Mouse (Mus musculus) heart, adult 2 months (tissue): Measurements from ENCODE around the gene Vps35l. TPM values are rescaled to one million over a fixed set of nuclear protein-coding genes. Genes with fewer than 3 reads are reported as not detected.

Source experiments
- DNase-seq, 2 experiments: peaks; one replicate each; pipeline ENCODE4 v3.0.0; 2021
- H3K27ac ChIP-seq: fragments of 200-600 bp; 2 replicates; pipeline ENCODE4 v1.8.1; 2022
- H3K27me3 ChIP-seq: fragments of 200-500 bp; 2 replicates; pipeline ENCODE4 v1.6.1; 2012; ENCODE audit warnings: mild to moderate bottlenecking, low read length, inconsistent platforms, mixed read lengths; ENCODE audit not compliant: control insufficient read depth, insufficient read depth
- H3K36me3 ChIP-seq: fragments of 200-500 bp; 2 replicates; pipeline ENCODE4 v1.6.1; 2012; ENCODE audit warnings: low read length, inconsistent platforms; ENCODE audit not compliant: control insufficient read depth, insufficient read depth
- H3K4me1 ChIP-seq: fragments of 200-500 bp; 2 replicates; pipeline ENCODE4 v1.6.1; 2011; ENCODE audit warnings: low read length; ENCODE audit not compliant: control insufficient read depth, insufficient read depth
- H3K4me3 ChIP-seq: fragments of 200-600 bp; 2 replicates; pipeline ENCODE4 v1.8.1; 2022
- H3K79me2 ChIP-seq: fragments of 200-500 bp; replicated peaks from 2 replicates; pipeline ENCODE4 v1.6.1; 2012; ENCODE audit warnings: mild to moderate bottlenecking, inconsistent platforms, low read length, moderate library complexity, mixed read lengths; ENCODE audit not compliant: control insufficient read depth, insufficient read depth
- H3K9ac ChIP-seq: fragments of 200-500 bp; 2 replicates; pipeline ENCODE4 v1.6.1; 2012; ENCODE audit warnings: low read depth, mild to moderate bottlenecking, control low read depth, inconsistent platforms, low read length, mixed read lengths
- CTCF ChIP-seq: fragments of 200-600 bp; IDR thresholded peaks from 2 replicates; pipeline ENCODE4 v1.8.1; 2022; ENCODE audit warnings: antibody characterized with exemption, mild to moderate bottlenecking, moderate library complexity
- EP300 ChIP-seq: fragments of 200-500 bp; IDR thresholded peaks from 2 replicates; pipeline ENCODE4 v1.6.1; 2011; ENCODE audit warnings: low read depth, low read length, control low read depth; ENCODE audit not compliant: insufficient read depth
- POLR2A ChIP-seq: fragments of 200-500 bp; IDR thresholded peaks from 2 replicates; pipeline ENCODE4 v1.6.1; 2011; ENCODE audit warnings: mild to moderate bottlenecking, low read depth, low read length, control low read depth; ENCODE audit not compliant: insufficient read depth
- WGBS: fragments of 180-500 bp; shearing (Covaris S2); methylation state at CpG from one replicate; pipeline ENCODE4 v1.1.7; 2018; 5-methylcytosine and 5-hydroxymethylcytosine counted together
- intact Hi-C: fragments of 180-260 bp; cut with DNase I; formaldehyde crosslinking; loops from one replicate; pipeline ENCODE4 v1.15.1; 2025
- polyA plus RNA-seq: library from polyadenylated mRNA; depleted of rRNA; stranded (reverse); fragments of >200 nt; gene quantifications from 2 replicates; pipeline ENCODE4 v1.2.3, GENCODE M21; 2012
- total RNA-seq, 2 experiments: library from RNA; stranded (reverse); gene quantifications; 2 replicates each; pipeline ENCODE4 v1.2.3; 2021

Gene Vps35l
- total and polyA plus RNA-seq, 3 experiments: 21.0 to 26.5 (median 21.7) TPM

DNA sequence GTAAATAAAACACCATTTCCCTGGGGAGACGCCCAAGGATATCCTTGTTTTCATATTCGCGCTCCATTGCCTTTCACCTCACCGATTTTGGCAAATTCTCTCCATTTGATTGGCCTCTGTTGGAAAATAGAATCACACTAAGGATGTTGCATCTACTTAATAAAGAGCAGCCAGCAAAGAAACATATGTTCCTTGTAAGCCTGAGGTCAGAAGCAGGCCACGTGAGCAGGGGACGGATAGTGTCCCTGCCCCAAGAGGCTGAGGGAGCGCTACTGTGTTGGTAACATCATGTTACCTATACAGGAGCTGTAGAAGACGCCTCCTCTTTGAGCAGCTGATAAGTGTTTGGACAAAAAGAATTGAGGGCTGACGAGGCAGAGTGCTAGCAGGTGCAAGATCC is 36.5 kb downstream of the Vps35l start:
- H3K36me3 ChIP-seq: no peaks in the 10 kb centered on the region
- H3K79me2 ChIP-seq: no peaks in the 10 kb centered on the region
- intact Hi-C loops: no loop called here
- no peak for DNase-seq
- peak overlapping the region; percentile 62 for H3K27ac ChIP-seq
- peaks cover 10% of the 10 kb centered on the region for H3K4me1 ChIP-seq
- no peak overlapping the region for H3K9ac ChIP-seq
- no peak overlapping the region for H3K4me3 ChIP-seq
- no peaks in the 10 kb centered on the region for H3K27me3 ChIP-seq
- 52% methylated on average over 9 of the region's 9 CpGs for WGBS
- TF ChIP-seq EP300 (no peak), CTCF (no peak), POLR2A (no peak)

DNA sequence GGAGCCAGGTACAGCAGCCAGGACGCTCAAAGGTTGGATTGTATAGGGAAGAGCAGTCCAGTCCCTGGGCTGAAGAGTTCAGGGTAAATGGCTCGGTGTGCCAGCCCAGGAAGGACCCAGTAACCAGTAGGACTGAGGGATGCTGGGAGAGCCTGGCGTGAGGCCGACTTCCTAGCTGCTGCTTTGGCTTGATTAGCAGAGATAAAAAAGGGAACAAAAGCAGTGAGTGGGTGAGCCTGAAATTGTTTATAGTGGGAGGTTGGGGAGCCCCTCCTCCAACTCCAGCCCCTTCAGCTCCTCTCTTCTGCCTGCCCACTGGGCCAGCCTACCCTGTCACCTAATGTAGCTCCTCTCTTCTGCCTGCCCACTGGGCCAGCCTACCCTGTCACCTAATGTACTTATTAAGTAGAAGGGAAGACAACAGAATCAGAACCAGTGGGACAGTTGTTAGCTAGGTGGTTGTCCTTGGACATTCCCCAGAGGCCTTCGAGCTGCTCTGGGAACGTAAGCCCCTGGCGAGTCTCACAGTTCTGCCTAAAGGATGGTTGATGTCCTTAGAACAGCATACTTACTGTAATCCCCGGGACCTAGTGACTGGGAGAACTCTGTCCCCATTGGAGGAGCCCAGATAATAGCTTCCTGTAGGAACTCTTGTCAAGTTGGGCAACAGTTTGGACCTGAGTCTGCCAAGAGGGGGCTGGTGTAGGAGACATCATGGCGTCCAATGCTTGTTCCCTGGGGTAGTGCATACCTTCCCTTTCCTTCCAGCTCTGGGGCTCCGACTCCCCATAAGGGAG is 37.8 kb downstream of the Vps35l start:
- Histone ChIP-seq H3K79me2 (no peaks in the 10 kb centered on the region), H3K4me3 (no peak overlapping the region), H3K27me3 (no peaks in the 10 kb centered on the region), H3K36me3 (no peaks in the 10 kb centered on the region), H3K9ac (no peak overlapping the region), H3K27ac (peak overlapping the region; percentile 62), H3K4me1 (peaks cover 10% of the 10 kb centered on the region)
- WGBS: 47% methylated on average over 10 of the region's 10 CpGs
- intact Hi-C loops: no loop called here
- peak; percentile 53 to 59 for DNase-seq
- TF ChIP-seq EP300 (no peak), POLR2A (no peak), CTCF (no peak)

DNA sequence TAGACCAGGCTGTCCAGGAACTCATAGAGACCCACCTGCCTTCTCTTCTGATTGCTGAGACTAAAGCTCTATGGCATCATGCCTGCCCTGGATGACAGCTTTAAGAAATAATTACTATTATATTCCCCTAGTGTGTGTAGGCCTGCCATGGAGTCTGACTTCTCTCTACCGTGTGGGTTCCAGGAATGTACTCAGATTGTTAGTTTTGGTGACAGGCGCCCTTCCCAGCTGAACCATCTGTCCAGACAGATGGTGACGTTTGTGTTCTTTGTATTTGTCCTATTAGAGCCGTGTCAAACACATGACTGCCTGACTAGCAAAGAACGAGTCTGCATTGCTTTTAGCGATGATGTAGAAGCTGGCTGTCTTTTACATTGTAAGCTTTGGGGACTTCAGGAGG is 38.5 kb downstream of the Vps35l start:
- H3K79me2 ChIP-seq: no peaks in the 10 kb centered on the region
- DNase-seq: no peak
- TF ChIP-seq POLR2A: no peak
- TF ChIP-seq CTCF: no peak
- TF ChIP-seq EP300: no peak
- H3K4me3 ChIP-seq: no peak overlapping the region
- H3K9ac ChIP-seq: no peak overlapping the region
- WGBS: 84% methylated on average over 6 of the region's 6 CpGs
- no peaks in the 10 kb centered on the region for H3K36me3 ChIP-seq
- no peaks in the 10 kb centered on the region for H3K27me3 ChIP-seq
- H3K27ac ChIP-seq: no peak overlapping the region; the same call in 1 of the 2 replicates
- intact Hi-C loops: no loop called here
- H3K4me1 ChIP-seq: peaks cover 10% of the 10 kb centered on the region

DNA sequence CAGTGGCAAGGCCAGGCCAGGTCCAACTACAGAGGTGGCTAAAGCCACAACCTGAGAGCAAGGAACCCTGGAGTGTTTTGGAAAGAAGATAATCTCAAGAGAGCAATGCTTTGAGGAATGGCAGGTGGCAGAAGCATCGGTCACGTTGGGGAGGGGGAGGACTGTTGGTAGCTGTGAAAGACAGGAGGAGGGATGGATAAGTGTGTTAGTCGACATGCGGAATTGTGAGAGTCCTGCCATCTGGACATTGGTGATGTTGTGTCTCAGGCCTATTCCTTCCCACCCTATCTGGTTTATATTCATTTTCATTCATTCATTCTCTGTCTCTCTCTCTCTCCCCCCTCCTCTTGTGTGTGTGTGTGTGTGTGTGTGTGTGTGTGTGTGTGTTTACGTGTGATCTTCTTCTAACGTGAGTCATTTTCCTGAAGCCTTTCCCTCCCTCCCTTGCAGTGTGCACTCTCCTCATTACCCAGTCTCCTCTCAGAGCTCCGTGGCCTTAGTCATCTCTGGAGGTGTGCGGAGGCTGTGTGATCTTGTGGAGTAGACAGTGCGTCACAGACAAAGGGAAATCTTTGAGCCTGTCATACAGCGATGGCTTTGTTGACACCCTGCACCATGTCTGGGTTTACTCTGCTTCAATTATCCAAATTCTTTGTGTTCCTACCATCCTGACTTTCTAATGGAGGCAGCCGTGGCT is 43.4 kb downstream of the Vps35l start:
- Histone ChIP-seq H3K36me3 (no peaks in the 10 kb centered on the region), H3K79me2 (no peaks in the 10 kb centered on the region), H3K27ac (no peak overlapping the region), H3K27me3 (no peaks in the 10 kb centered on the region), H3K4me3 (no peak overlapping the region), H3K9ac (no peak overlapping the region), H3K4me1 (no peaks in the 10 kb centered on the region; the same call in 1 of the 2 replicates)
- TF ChIP-seq POLR2A (no peak), CTCF (no peak), EP300 (no peak)
- 89% methylated on average over 11 of the region's 11 CpGs for WGBS
- DNase-seq: no peak
- intact Hi-C loops: no loop called here

DNA sequence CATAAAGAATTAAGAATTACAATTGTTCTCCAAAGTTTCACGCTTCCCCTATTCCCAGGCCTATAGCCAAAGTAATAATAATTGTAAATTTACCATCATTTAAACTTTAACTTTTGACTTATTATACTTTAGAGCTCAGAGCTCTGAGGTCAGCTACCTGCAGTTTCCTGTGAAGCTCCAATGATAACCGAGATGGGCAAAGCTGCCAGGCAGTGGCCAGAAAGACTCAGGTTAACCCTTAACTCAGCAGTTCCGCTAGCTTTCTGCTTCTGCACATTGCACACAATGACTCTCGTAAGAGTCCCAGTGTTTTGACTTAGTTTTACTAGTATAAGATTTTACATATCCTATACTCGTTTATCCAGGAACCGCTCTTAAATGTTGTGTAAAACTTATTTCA is 46.1 kb downstream of the Vps35l start:
- 87% methylated on average over 6 of the region's 6 CpGs for WGBS
- Histone ChIP-seq H3K27ac (no peak overlapping the region), H3K4me1 (no peaks in the 10 kb centered on the region), H3K79me2 (no peaks in the 10 kb centered on the region), H3K36me3 (no peaks in the 10 kb centered on the region), H3K9ac (no peak overlapping the region), H3K4me3 (no peak overlapping the region), H3K27me3 (no peaks in the 10 kb centered on the region)
- intact Hi-C loops: no loop called here
- DNase-seq: no peak
- TF ChIP-seq EP300: no peak
- TF ChIP-seq CTCF: no peak
- no peak for TF ChIP-seq POLR2A

DNA sequence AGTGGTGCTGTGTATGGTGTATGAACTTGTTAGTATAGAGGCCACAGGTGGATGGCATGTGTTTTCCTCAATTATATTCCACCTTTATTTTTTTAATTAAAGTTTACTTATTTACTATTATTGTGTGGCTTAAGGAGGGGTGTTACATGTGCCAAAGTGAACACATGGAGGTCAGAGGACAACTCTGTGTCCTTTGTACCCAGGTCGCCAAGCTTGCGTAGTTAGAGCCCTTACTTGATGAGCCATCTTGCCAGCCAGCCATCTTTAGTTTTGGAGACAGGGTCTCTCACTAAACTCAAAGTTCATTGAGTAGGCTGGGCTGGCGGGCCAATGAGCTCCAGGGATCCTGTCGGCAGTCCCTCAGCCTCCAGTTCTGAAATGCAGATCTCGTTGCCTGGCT is 47.3 kb downstream of the Vps35l start:
- 96% methylated on average over 5 of the region's 5 CpGs for WGBS
- TF ChIP-seq POLR2A (no peak), CTCF (no peak), EP300 (no peak)

More for the DNA sequence above, 47.3 kb downstream of the Vps35l start:
- intact Hi-C loops: no loop called here
- no peak overlapping the region for H3K27ac ChIP-seq
- H3K36me3 ChIP-seq: no peaks in the 10 kb centered on the region
- no peaks in the 10 kb centered on the region for H3K4me1 ChIP-seq
- H3K9ac ChIP-seq: no peak overlapping the region
- DNase-seq: no peak
- H3K27me3 ChIP-seq: no peaks in the 10 kb centered on the region
- no peaks in the 10 kb centered on the region for H3K79me2 ChIP-seq
- H3K4me3 ChIP-seq: no peak overlapping the region
